ENCODE assay signal across 9 mouse cellular contexts in the genomic region with DNA sequence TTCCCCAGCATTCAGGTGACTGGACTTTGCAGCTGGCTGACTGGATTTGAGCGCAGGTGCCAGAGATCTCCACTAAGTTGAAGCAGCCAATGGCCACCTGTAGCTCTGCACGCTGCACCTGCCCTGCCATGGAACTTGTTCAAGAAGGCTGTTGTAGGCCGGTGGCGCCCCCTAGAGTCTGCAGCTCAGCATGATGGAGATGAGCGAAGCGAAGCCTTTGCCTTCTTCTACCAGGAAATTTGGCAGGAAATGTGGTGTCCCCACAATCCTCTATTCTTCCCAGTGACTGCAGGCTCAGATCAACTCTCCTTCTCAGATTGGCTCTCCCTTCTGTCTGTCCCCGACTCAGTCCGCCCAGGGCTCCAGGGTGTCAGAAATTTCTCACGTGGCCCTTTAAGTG. TPM values are rescaled to one million over a fixed set of nuclear protein-coding genes. Genes with fewer than 3 reads are reported as not detected.
DNase-seq lines count a peak whose midpoint lies in the region; ATAC-seq lines count a peak whose summit lies in the region.
"Had no signal": no experiment of that assay in that cellular context is flagged by ENCODE, and none has a peak within 500 bp of the region (broad histone marks: within the 10 kb centered on the region; RNA-seq: fewer than 3 reads in every experiment).

No protein-coding gene starts in this region.

- no peak overlapping the region for H3K4me2 ChIP-seq in midbrain, embryonic 14.5 days (ENCODE audit: low read length)
- H3K4me2 ChIP-seq in midbrain, embryonic 15.5 days, result no peak overlapping the region

- no peak overlapping the region for H3K9ac ChIP-seq in midbrain, embryonic 14.5 days (replicated peaks; ENCODE audit: low read length)
- no peak overlapping the region for H3K9ac ChIP-seq in midbrain, embryonic 15.5 days

- WGBS in midbrain, embryonic 14.5 days, result 19% methylated on average over 9 of the region's 9 CpGs
- WGBS in midbrain, embryonic 15.5 days, result 14% methylated on average over 9 of the region's 9 CpGs

- no peak overlapping the region for H3K4me3 ChIP-seq in midbrain, embryonic 14.5 days (replicated peaks; ENCODE audit: low read depth, low read length)
- no peak overlapping the region for H3K4me3 ChIP-seq in midbrain, embryonic 15.5 days

- H3K27ac ChIP-seq in midbrain, embryonic 14.5 days (replicated peaks; ENCODE audit: low read depth, low read length), result no peak overlapping the region
- no peak overlapping the region for H3K27ac ChIP-seq in midbrain, embryonic 15.5 days

- H3K36me3 ChIP-seq in midbrain, embryonic 14.5 days (ENCODE audit: control insufficient read depth, insufficient read depth, low read length), result no peaks in the 10 kb centered on the region
- no peaks in the 10 kb centered on the region for H3K36me3 ChIP-seq in midbrain, embryonic 15.5 days (replicated peaks)

- peak; percentile 87 for DNase-seq in midbrain, embryonic 14.5 days
- DNase-seq in embryo, embryonic 11.5 days (ENCODE audit: low read depth, low spot score), result peak; percentile 54
- DNase-seq in layer of hippocampus, postnatal 25 days (ENCODE audit: extremely low spot score in 1 of 2, low spot score in 1 of 2), result peak; percentile 84 to 86
- peak; percentile 67 for DNase-seq in mesoderm, embryonic 11.5 days (ENCODE audit: low read depth, low spot score)
- DNase-seq in urinary bladder, adult 18-20 months (ENCODE audit: low spot score in 2 of 2), result no peak
- DNase-seq in gastrocnemius, postnatal 25 days, result no peak
- DNase-seq in urinary bladder, postnatal 4 days (ENCODE audit: low spot score in 2 of 2), result no peak

- no peak for ATAC-seq in midbrain, embryonic 14.5 days (ENCODE audit: low FRiP score, low TSS enrichment)
- no peak for ATAC-seq in midbrain, embryonic 15.5 days (replicated peaks)

- H3K27me3 ChIP-seq in midbrain, embryonic 14.5 days (ENCODE audit: control insufficient read depth, insufficient read depth, low read length), result peaks cover 44% of the 10 kb centered on the region
- peaks cover 43% of the 10 kb centered on the region for H3K27me3 ChIP-seq in midbrain, embryonic 15.5 days (replicated peaks)

- H3K4me1 ChIP-seq in midbrain, embryonic 14.5 days (ENCODE audit: control insufficient read depth, insufficient read depth, low read length), result no peaks in the 10 kb centered on the region
- H3K4me1 ChIP-seq in midbrain, embryonic 15.5 days, result peaks cover 19% of the 10 kb centered on the region

- no peaks in the 10 kb centered on the region for H3K9me3 ChIP-seq in midbrain, embryonic 14.5 days (ENCODE audit: control insufficient read depth, low read length)
- H3K9me3 ChIP-seq in midbrain, embryonic 15.5 days, result no peaks in the 10 kb centered on the region

RNA-seq across cellular contexts. Expression of gene Tmem132d, which starts 4.0 kb away (rescaled TPM):
- polyA plus RNA-seq in midbrain, embryonic 14.5 days (2014; fragmentation: Nextera tagmentation; extraction: Ambion mirVana), result 4.0 and 4.1 TPM in 2 replicates
- 3.2 and 3.4 TPM in 2 replicates for polyA plus RNA-seq in midbrain, embryonic 15.5 days (2015; fragmentation: Nextera tagmentation; extraction: Ambion mirVana)
- total RNA-seq in layer of hippocampus, postnatal 25 days (2021), result 10 to 100 TPM; 17.6 to 18.2 TPM
- under 1 TPM in 1 of 2 experiments, not detected in 1; 0.05 TPM for total RNA-seq in gastrocnemius, postnatal 25 days (2021)
- total RNA-seq: neutrophil, adult 5-6 weeks had no signal

Comparison
In these comparisons a context has a peak if more than half of its experiments do, and no peak if none do; other contexts are left out.
1. DNase-seq: peak in midbrain, embryonic 14.5 days (single experiment), embryo, embryonic 11.5 days (single experiment), layer of hippocampus, postnatal 25 days (2 of 2) and mesoderm, embryonic 11.5 days (single experiment); none in urinary bladder, adult 18-20 months (0 of 2), gastrocnemius, postnatal 25 days (single experiment) and urinary bladder, postnatal 4 days (0 of 2).
2. RNA of gene Tmem132d, which starts 4.0 kb away (total RNA-seq): 17.6 to 18.2 TPM in layer of hippocampus, postnatal 25 days; 0.05 TPM in gastrocnemius, postnatal 25 days; every median in the first group is over 10 times any median in the second.